Mouse (Mus musculus): ENCODE measurements around the gene Men1. TPM values are rescaled to one million over a fixed set of nuclear protein-coding genes. Genes with fewer than 3 reads are reported as not detected.

Gene Men1
- polyA plus RNA-seq, 1 experiment from 2014 or later = 54.6 TPM

DNA sequence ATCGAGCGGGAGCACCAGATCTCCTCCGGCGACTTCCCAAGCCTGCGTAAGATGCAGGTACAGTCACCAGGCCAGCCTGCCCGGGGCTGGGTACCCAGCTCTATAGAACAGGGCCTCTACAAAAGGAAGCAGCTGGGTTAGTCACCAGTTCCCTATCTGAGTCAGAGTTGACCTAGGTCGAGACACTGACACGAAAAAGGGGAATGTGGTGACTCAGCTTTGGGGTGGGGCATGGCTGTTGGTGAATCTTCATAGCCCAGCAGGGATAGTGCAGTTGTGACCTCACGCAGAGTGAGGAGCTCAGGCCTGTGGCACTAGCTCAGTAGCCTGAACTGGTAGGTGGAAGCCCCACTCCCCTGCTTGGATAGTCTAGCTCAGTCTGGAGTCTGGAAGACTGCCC is 37.1 kb upstream of the Men1 start:
- Histone ChIP-seq H3K4me1 (replicated peaks; ENCODE audit: insufficient read depth, low read length) (no peaks in the 10 kb centered on the region), H3K27me3 (ENCODE audit: insufficient read depth, low read length) (no peaks in the 10 kb centered on the region), H3K36me3 (ENCODE audit: insufficient read depth, low read length) (peaks cover 45% of the 10 kb centered on the region), H3K27ac (no peak overlapping the region), H3K4me2 (ENCODE audit: low read length) (no peak overlapping the region), H3K9me3 (replicated peaks; ENCODE audit: low read length) (no peaks in the 10 kb centered on the region), H3K9ac (ENCODE audit: low read depth, low read length) (no peak overlapping the region), H3K4me3 (replicated peaks; ENCODE audit: low read depth, low read length) (no peak overlapping the region)
- no peak for TF ChIP-seq CTCF (IDR thresholded peaks at IDR 0.05; ENCODE audit: low read depth)
- DNase-seq (ENCODE audit: low spot score) (no peak), ATAC-seq (replicated peaks; ENCODE audit: low FRiP score, low read depth) (0 out of 2 replicates have a peak, but pooled peaks have one; percentile 29)
- 89% methylated on average over 9 of the region's 9 CpGs for WGBS

DNA sequence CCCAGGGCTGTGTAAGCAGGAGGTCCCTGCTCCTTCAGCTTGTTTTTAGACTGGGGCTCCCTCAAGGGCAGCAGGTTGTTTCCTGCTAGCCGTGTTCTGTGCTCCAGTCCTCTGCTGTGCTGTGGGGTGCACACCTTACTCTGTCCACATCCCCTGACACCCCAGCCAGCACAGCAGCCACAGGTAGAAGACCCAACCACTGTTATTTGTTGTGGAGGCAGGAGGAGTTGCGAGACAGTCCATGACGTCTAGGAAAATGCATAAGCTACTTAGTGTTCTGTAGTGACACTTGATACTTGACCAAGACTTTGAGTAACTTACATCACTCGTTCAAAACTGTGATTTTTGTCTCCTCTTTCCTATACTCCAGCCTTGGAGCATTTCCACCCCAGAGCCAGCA is 35.8 kb upstream of the Men1 start:
- 55% methylated on average over 4 of the region's 4 CpGs for WGBS
- H3K36me3 ChIP-seq (ENCODE audit: insufficient read depth, low read length) = peaks cover 44% of the 10 kb centered on the region
- H3K4me1 ChIP-seq (replicated peaks; ENCODE audit: insufficient read depth, low read length) = no peaks in the 10 kb centered on the region
- 0 out of 2 replicates have a peak overlapping the region, but pooled peaks have one; percentile 73 for H3K27ac ChIP-seq
- no peaks in the 10 kb centered on the region for H3K27me3 ChIP-seq (ENCODE audit: insufficient read depth, low read length)
- H3K9ac ChIP-seq (ENCODE audit: low read depth, low read length) = no peak overlapping the region
- TF ChIP-seq CTCF (IDR thresholded peaks at IDR 0.05; ENCODE audit: low read depth) = no peak
- ATAC-seq (replicated peaks; ENCODE audit: low FRiP score, low read depth) (no peak), DNase-seq (ENCODE audit: low spot score) (no peak)
- no peaks in the 10 kb centered on the region for H3K9me3 ChIP-seq (replicated peaks; ENCODE audit: low read length)
- no peak overlapping the region for H3K4me2 ChIP-seq (ENCODE audit: low read length)
- H3K4me3 ChIP-seq (replicated peaks; ENCODE audit: low read depth, low read length) = no peak overlapping the region

DNA sequence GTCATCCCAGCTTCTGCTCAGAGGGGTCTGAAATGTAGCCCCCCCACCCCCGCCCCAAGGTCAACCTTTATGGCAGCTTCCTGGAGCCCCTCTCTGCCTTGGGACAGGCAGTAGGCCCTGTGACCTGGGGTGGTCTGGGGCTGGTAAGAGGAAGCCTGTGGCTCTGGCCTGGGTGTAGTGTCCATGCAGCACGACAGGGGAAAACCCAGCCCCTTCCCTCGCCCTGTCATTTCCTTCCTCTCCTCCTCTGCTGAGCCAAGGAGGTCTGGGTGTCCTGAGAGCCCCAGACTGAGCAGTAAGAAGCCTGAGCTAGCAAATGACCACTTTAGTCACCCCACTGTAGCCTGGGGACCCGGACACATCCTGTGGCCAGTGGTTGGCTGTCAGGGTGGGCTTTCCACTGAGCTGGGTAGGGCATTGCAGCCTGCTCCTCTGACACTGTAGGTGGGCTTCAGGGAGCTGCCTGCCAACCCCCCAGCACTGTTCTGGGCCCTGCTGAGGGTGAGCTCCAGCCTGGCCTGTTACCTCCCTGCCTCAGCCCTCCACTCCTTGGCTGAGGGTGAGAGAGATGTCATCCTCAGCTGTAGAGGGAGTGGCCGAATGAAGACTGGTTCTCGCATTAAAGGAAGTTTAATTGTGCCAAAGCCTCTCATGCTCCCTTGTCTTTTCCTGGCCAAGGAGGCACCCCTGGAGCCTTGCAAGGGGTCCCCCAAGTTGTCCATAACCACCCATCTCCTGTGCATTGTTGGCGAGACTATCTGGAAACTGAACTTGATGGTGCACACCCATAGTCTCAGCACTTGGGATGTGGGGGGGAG is 35.1 kb upstream of the Men1 start:
- no peak for TF ChIP-seq CTCF (IDR thresholded peaks at IDR 0.05; ENCODE audit: low read depth)

DNA sequence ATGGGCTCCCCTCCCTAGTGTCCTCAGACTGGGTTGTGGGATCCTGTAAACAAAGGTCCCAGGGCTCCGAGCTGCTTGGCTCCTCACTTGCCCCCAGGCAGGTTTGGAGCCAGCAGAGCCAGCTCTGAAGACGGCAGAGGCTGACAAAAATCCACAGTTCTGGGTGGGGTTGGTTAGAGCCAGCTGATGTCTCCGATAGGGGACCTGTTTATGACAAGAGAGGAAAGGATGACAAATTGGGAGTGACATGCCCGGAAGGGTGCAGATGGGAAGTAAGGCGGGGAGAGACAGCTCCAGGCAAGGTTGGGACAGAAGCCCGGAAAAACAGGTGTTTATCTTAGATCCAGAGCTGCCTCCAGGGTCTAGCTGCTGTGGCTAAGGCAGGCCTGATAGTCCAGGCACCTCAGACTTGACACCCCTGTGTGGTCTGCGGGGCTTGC is 34.4 kb upstream of the Men1 start:
- 67% methylated on average over 7 of the region's 7 CpGs for WGBS
- Histone ChIP-seq H3K4me3 (replicated peaks; ENCODE audit: low read depth, low read length) (no peak overlapping the region), H3K36me3 (ENCODE audit: insufficient read depth, low read length) (peaks cover 31% of the 10 kb centered on the region), H3K9ac (ENCODE audit: low read depth, low read length) (0 out of 2 replicates have a peak overlapping the region, but pooled peaks have one; percentile 4), H3K27ac (peak overlapping the region; percentile 73), H3K4me1 (replicated peaks; ENCODE audit: insufficient read depth, low read length) (no peaks in the 10 kb centered on the region), H3K4me2 (ENCODE audit: low read length) (no peak overlapping the region), H3K9me3 (replicated peaks; ENCODE audit: low read length) (no peaks in the 10 kb centered on the region), H3K27me3 (ENCODE audit: insufficient read depth, low read length) (no peaks in the 10 kb centered on the region)
- DNase-seq (ENCODE audit: low spot score) (no peak), ATAC-seq (replicated peaks; ENCODE audit: low FRiP score, low read depth) (no peak)
- TF ChIP-seq CTCF (IDR thresholded peaks at IDR 0.05; ENCODE audit: low read depth) = no peak

More for the DNA sequence above, 35.1 kb upstream of the Men1 start:
- H3K4me2 ChIP-seq (ENCODE audit: low read length) = no peak overlapping the region
- 68% methylated on average over 7 of the region's 7 CpGs for WGBS
- peaks cover 39% of the 10 kb centered on the region for H3K36me3 ChIP-seq (ENCODE audit: insufficient read depth, low read length)
- H3K4me3 ChIP-seq (replicated peaks; ENCODE audit: low read depth, low read length) = no peak overlapping the region
- no peak overlapping the region for H3K9ac ChIP-seq (ENCODE audit: low read depth, low read length)
- no peaks in the 10 kb centered on the region for H3K27me3 ChIP-seq (ENCODE audit: insufficient read depth, low read length)
- peak overlapping the region; percentile 73 for H3K27ac ChIP-seq
- H3K9me3 ChIP-seq (replicated peaks; ENCODE audit: low read length) = no peaks in the 10 kb centered on the region
- DNase-seq (ENCODE audit: low spot score) (no peak), ATAC-seq (replicated peaks; ENCODE audit: low FRiP score, low read depth) (no peak; the same call in 1 of the 2 replicates)
- no peaks in the 10 kb centered on the region for H3K4me1 ChIP-seq (replicated peaks; ENCODE audit: insufficient read depth, low read length)

DNA sequence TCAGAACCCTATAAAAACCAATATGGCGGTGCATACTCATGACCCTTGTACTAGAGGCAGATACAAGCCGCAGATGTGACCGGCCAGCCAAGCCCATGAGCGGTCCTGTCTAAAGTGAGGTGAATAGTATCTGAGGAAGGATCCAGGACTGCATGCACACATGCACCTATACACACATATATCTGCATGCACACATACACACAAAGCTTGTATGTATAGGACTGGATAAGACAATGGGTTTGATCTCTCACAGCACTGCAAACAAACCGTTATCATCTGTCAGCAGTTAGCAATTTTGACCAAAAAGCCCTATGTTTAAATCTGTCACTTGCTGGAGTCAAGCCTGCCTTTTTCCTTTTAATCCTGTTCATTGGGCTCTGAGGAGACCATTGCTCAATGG is 32.7 kb upstream of the Men1 start:
- H3K36me3 ChIP-seq (ENCODE audit: insufficient read depth, low read length) = peaks cover 26% of the 10 kb centered on the region
- no peaks in the 10 kb centered on the region for H3K27me3 ChIP-seq (ENCODE audit: insufficient read depth, low read length)
- no peaks in the 10 kb centered on the region for H3K9me3 ChIP-seq (replicated peaks; ENCODE audit: low read length)
- H3K4me2 ChIP-seq (ENCODE audit: low read length) = no peak overlapping the region
- no peak overlapping the region for H3K4me3 ChIP-seq (replicated peaks; ENCODE audit: low read depth, low read length)
- DNase-seq (ENCODE audit: low spot score) (no peak), ATAC-seq (replicated peaks; ENCODE audit: low FRiP score, low read depth) (no peak)
- H3K9ac ChIP-seq (ENCODE audit: low read depth, low read length) = no peak overlapping the region
- H3K4me1 ChIP-seq (replicated peaks; ENCODE audit: insufficient read depth, low read length) = peaks cover 4% of the 10 kb centered on the region; the same call in 1 of the 2 replicates
- 0 out of 2 replicates have a peak overlapping the region, but pooled peaks have one; percentile 8 for H3K27ac ChIP-seq
- 94% methylated on average over 5 of the region's 5 CpGs for WGBS
- TF ChIP-seq CTCF (IDR thresholded peaks at IDR 0.05; ENCODE audit: low read depth) = no peak

DNA sequence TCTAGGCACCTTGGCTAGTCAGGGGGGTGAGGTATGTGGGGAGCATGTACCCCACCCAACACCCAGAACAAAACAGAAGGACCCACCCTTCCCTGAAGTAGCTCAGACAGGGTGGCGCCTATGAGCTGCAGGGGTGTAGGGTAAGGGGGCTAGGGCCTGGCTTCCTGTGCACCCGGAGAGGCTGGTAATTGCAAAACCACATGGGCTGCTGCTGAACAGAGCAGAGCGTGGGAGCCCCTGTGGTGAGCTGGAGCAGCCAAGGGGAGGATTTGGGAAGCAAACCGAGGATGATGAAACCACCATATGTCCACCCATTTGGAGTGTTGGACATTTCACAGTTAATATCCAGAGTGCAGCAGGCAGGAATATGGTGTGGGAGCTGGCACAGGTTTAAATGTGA is 32.3 kb upstream of the Men1 start:
- Histone ChIP-seq H3K27me3 (ENCODE audit: insufficient read depth, low read length) (no peaks in the 10 kb centered on the region), H3K27ac (0 out of 2 replicates have a peak overlapping the region, but pooled peaks have one; percentile 8), H3K4me1 (replicated peaks; ENCODE audit: insufficient read depth, low read length) (peaks cover 8% of the 10 kb centered on the region; the same call in 1 of the 2 replicates), H3K9ac (ENCODE audit: low read depth, low read length) (no peak overlapping the region), H3K9me3 (replicated peaks; ENCODE audit: low read length) (no peaks in the 10 kb centered on the region), H3K4me3 (replicated peaks; ENCODE audit: low read depth, low read length) (no peak overlapping the region), H3K36me3 (ENCODE audit: insufficient read depth, low read length) (peaks cover 22% of the 10 kb centered on the region), H3K4me2 (ENCODE audit: low read length) (no peak overlapping the region)
- 30% methylated on average over 4 of the region's 4 CpGs for WGBS
- no peak for ATAC-seq (replicated peaks; ENCODE audit: low FRiP score, low read depth)
- DNase-seq (ENCODE audit: low spot score) = no peak
- no peak for TF ChIP-seq CTCF (IDR thresholded peaks at IDR 0.05; ENCODE audit: low read depth)

Measured in kidney, postnatal 0 days (tissue).